Mouse (Mus musculus) forebrain, embryonic 14.5 days (tissue): Measurements from ENCODE around the gene Prss23. TPM values are rescaled to one million over a fixed set of nuclear protein-coding genes. Genes with fewer than 3 reads are reported as not detected.

Source experiments
- ATAC-seq: fragments of 200-750 bp; cut with Nextera tagmentation; 2 replicates; pipeline ENCODE4 v1.8.0; 2017; ENCODE audit warnings: mild to moderate bottlenecking, moderate library complexity
- DNase-seq: peaks from one replicate; pipeline ENCODE4 v3.0.0-alpha.2; 2015; ENCODE audit warnings: low spot score
- H3K27ac ChIP-seq: fragments of 300-500 bp; sonication (generic); 2 replicates; pipeline ENCODE4 v1.5.1; 2014; ENCODE audit warnings: low read depth, mild to moderate bottlenecking, control low read depth, low read length, moderate library complexity
- H3K27me3 ChIP-seq: fragments of 300-500 bp; sonication (generic); replicated peaks from 2 replicates; pipeline ENCODE4 v1.6.1; 2014; ENCODE audit warnings: low read length, control low read depth, mixed read lengths; ENCODE audit not compliant: control insufficient read depth, insufficient read depth
- H3K36me3 ChIP-seq: fragments of 300-500 bp; sonication (generic); 2 replicates; pipeline ENCODE4 v1.6.1; 2014; ENCODE audit warnings: low read length, control low read depth; ENCODE audit not compliant: control insufficient read depth, insufficient read depth
- H3K4me1 ChIP-seq: fragments of 300-500 bp; sonication (generic); 2 replicates; pipeline ENCODE4 v1.6.1; 2014; ENCODE audit warnings: antibody characterized with exemption, low read length, control low read depth; ENCODE audit not compliant: control insufficient read depth, insufficient read depth
- H3K4me2 ChIP-seq: fragments of 300-500 bp; sonication (generic); 2 replicates; pipeline ENCODE4 v1.6.1; 2014; ENCODE audit warnings: mild to moderate bottlenecking, control low read depth, low read length
- H3K4me3 ChIP-seq: fragments of 300-500 bp; sonication (generic); 2 replicates; pipeline ENCODE4 v1.5.1; 2014; ENCODE audit warnings: low read depth, low read length, control low read depth
- H3K9ac ChIP-seq: fragments of 300-500 bp; sonication (generic); 2 replicates; pipeline ENCODE4 v1.6.1; 2014; ENCODE audit warnings: mild to moderate bottlenecking, low read length, control low read depth, moderate library complexity
- H3K9me3 ChIP-seq: fragments of 300-500 bp; sonication (generic); replicated peaks from 2 replicates; pipeline ENCODE4 v1.6.1; 2016; ENCODE audit warnings: low read length, control low read depth, mixed read lengths; ENCODE audit not compliant: control insufficient read depth
- WGBS: fragments of 180-500 bp; shearing (Covaris S2); extraction: QIAGEN DNeasy Blood & Tissue Kit; methylation state at CpG from one replicate; pipeline ENCODE4 v1.1.7; 2014; 5-methylcytosine and 5-hydroxymethylcytosine counted together
- polyA plus RNA-seq: library from polyadenylated mRNA; unstranded; fragments of >200 nt; fragmentation: Nextera tagmentation; extraction: Ambion mirVana; gene quantifications from 2 replicates; pipeline ENCODE4 v1.2.1, GENCODE M21; 2014

Prss23 gene
- polyA plus RNA-seq, 1 experiment from 2014 or later: 13.0 TPM

- Histone ChIP-seq H3K27ac (no peak overlapping the region), H3K4me3 (no peak overlapping the region), H3K4me2 (no peak overlapping the region), H3K36me3 (no peaks in the 10 kb centered on the region), H3K4me1 (no peaks in the 10 kb centered on the region), H3K9me3 (no peaks in the 10 kb centered on the region), H3K27me3 (no peaks in the 10 kb centered on the region), H3K9ac (no peak overlapping the region)
- DNase-seq (no peak), ATAC-seq (no peak)
- WGBS: 91% methylated on average over 5 of the region's 5 CpGs
These were observed 30.1 kb upstream of the Prss23 start for GRCm38 (mm10) chr7:89557056-89557455.

- WGBS: 51% methylated on average over 4 of the region's 4 CpGs
- no peaks in the 10 kb centered on the region for H3K9me3 ChIP-seq
- H3K27me3 ChIP-seq: no peaks in the 10 kb centered on the region
- no peaks in the 10 kb centered on the region for H3K36me3 ChIP-seq
- no peak overlapping the region for H3K4me3 ChIP-seq
- ATAC-seq (no peak), DNase-seq (no peak)
- no peak overlapping the region for H3K27ac ChIP-seq
- no peak overlapping the region for H3K4me2 ChIP-seq
- no peak overlapping the region for H3K9ac ChIP-seq
- H3K4me1 ChIP-seq: no peaks in the 10 kb centered on the region
These were observed 29.7 kb upstream of the Prss23 start for GRCm38 (mm10) chr7:89556652-89557051.

GRCm38 (mm10) chr7:89555170-89555569 is 28.2 kb upstream of the Prss23 start:
- 31% methylated on average over 4 of the region's 4 CpGs for WGBS
- no peaks in the 10 kb centered on the region for H3K4me1 ChIP-seq
- H3K36me3 ChIP-seq: no peaks in the 10 kb centered on the region
- no peak overlapping the region for H3K27ac ChIP-seq
- peak; percentile 47 for DNase-seq
- H3K9me3 ChIP-seq: no peaks in the 10 kb centered on the region
- no peak overlapping the region for H3K9ac ChIP-seq
- H3K27me3 ChIP-seq: no peaks in the 10 kb centered on the region
- no peak overlapping the region for H3K4me2 ChIP-seq
- no peak overlapping the region for H3K4me3 ChIP-seq
- peak; percentile 60; the same call in 1 of the 2 replicates for ATAC-seq

GRCm38 (mm10) chr7:89554068-89554467 is 27.1 kb upstream of the Prss23 start:
- no peaks in the 10 kb centered on the region for H3K4me1 ChIP-seq
- H3K9ac ChIP-seq: no peak overlapping the region
- WGBS: 85% methylated on average over 1 of the region's 1 CpGs
- no peak overlapping the region for H3K27ac ChIP-seq
- H3K9me3 ChIP-seq: no peaks in the 10 kb centered on the region
- H3K36me3 ChIP-seq: no peaks in the 10 kb centered on the region
- no peak overlapping the region for H3K4me2 ChIP-seq
- no peak for DNase-seq
- no peak for ATAC-seq
- no peaks in the 10 kb centered on the region for H3K27me3 ChIP-seq
- no peak overlapping the region for H3K4me3 ChIP-seq

- Histone ChIP-seq H3K27ac (no peak overlapping the region), H3K4me2 (no peak overlapping the region), H3K9ac (no peak overlapping the region), H3K27me3 (no peaks in the 10 kb centered on the region), H3K36me3 (no peaks in the 10 kb centered on the region), H3K4me1 (no peaks in the 10 kb centered on the region), H3K4me3 (no peak overlapping the region), H3K9me3 (no peaks in the 10 kb centered on the region)
- ATAC-seq: no peak
- DNase-seq: no peak
- 90% methylated on average over 2 of the region's 2 CpGs for WGBS
These were observed 14.0 kb upstream of the Prss23 start for GRCm38 (mm10) chr7:89540976-89541375.

- no peak overlapping the region for H3K27ac ChIP-seq
These were observed 12.4 kb upstream of the Prss23 start for GRCm38 (mm10) chr7:89539391-89539790.

GRCm38 (mm10) chr7:89527430-89527856 is 456 bp upstream of the Prss23 start:
- H3K9ac ChIP-seq: no peak overlapping the region
- no peaks in the 10 kb centered on the region for H3K27me3 ChIP-seq
- DNase-seq (no peak), ATAC-seq (no peak)
- no peaks in the 10 kb centered on the region for H3K4me1 ChIP-seq
- no peaks in the 10 kb centered on the region for H3K36me3 ChIP-seq
- no peak overlapping the region for H3K27ac ChIP-seq
- no peak overlapping the region for H3K4me3 ChIP-seq
- 81% methylated on average over 4 of the region's 4 CpGs for WGBS
- H3K4me2 ChIP-seq: no peak overlapping the region
- no peaks in the 10 kb centered on the region for H3K9me3 ChIP-seq

More at GRCm38 (mm10) chr7:89539391-89539790, 12.4 kb upstream of the Prss23 start:
- Histone ChIP-seq H3K36me3 (no peaks in the 10 kb centered on the region), H3K4me2 (no peak overlapping the region), H3K9me3 (no peaks in the 10 kb centered on the region), H3K4me3 (no peak overlapping the region), H3K27me3 (no peaks in the 10 kb centered on the region), H3K9ac (no peak overlapping the region), H3K4me1 (no peaks in the 10 kb centered on the region)
- ATAC-seq (no peak), DNase-seq (no peak)
- 87% methylated on average over 6 of the region's 6 CpGs for WGBS

- H3K27ac ChIP-seq: no peak overlapping the region
- no peaks in the 10 kb centered on the region for H3K4me1 ChIP-seq
These were observed 3.2 kb downstream of the Prss23 start for GRCm38 (mm10) chr7:89523816-89524215.

GRCm38 (mm10) chr7:89522170-89522569 is 4.8 kb downstream of the Prss23 start:
- 87% methylated on average over 10 of the region's 10 CpGs for WGBS
- H3K27me3 ChIP-seq: no peaks in the 10 kb centered on the region
- no peak for ATAC-seq

More at GRCm38 (mm10) chr7:89523816-89524215, 3.2 kb downstream of the Prss23 start:
- WGBS: 88% methylated on average over 4 of the region's 4 CpGs
- Histone ChIP-seq H3K36me3 (no peaks in the 10 kb centered on the region), H3K4me3 (no peak overlapping the region), H3K4me2 (no peak overlapping the region), H3K9ac (no peak overlapping the region), H3K9me3 (no peaks in the 10 kb centered on the region), H3K27me3 (no peaks in the 10 kb centered on the region)
- ATAC-seq (no peak), DNase-seq (no peak)

More at GRCm38 (mm10) chr7:89522170-89522569, 4.8 kb downstream of the Prss23 start:
- Histone ChIP-seq H3K9ac (no peak overlapping the region), H3K4me1 (no peaks in the 10 kb centered on the region), H3K4me2 (no peak overlapping the region), H3K4me3 (no peak overlapping the region), H3K36me3 (no peaks in the 10 kb centered on the region), H3K9me3 (no peaks in the 10 kb centered on the region), H3K27ac (no peak overlapping the region)
- DNase-seq: no peak
